Mouse (Mus musculus) thymus, postnatal 25 days (tissue): ENCODE measurements around the gene Tspyl4.
"Not testable (repeated sequence)": the region's sequence is repeated elsewhere in the genome, so short reads cannot be mapped to it uniquely, and the experiment has no call there.

ENCODE experiments used
- DNase-seq: peaks from one replicate; pipeline ENCODE4 v3.0.0; 2022

Gene Tspyl4

DNA sequence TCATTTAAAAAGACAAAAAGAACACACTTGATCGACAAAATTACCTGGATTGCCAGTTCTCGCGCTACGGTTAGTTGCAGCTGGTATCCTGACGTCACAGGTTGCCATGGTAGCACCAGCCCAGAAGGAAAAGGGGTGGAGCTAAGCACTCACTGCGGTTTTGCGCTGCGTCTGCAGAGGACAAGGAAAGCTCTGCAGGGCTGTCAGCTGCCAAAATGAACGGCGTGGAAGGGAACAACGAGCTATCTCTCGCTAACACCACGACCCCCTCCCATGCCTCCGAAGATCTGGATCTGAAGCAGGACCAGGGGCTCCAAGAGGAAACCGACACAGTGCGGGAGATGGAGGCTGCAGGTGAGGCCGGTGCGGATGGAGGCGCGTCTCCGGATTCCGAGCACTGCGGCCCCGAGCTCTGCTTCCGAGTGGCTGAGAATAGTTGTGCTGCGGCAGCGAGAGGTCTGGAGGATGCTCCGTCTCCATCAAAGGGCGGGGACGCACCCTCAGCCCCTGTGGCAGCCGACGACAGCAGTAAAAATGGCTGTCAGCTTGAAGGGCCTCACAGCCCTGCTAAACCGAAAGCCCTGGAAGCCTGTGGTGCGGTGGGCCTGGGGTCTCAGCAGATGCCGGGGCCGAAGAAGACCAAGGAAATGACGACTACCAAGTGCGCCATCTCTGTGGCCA lies at the start of gene Tspyl4:
TSS of gene Tspyl4 (plus strand) at position 144 of the 681 bp plus-strand sequence.
- DNase-seq = peak; percentile 96

DNA sequence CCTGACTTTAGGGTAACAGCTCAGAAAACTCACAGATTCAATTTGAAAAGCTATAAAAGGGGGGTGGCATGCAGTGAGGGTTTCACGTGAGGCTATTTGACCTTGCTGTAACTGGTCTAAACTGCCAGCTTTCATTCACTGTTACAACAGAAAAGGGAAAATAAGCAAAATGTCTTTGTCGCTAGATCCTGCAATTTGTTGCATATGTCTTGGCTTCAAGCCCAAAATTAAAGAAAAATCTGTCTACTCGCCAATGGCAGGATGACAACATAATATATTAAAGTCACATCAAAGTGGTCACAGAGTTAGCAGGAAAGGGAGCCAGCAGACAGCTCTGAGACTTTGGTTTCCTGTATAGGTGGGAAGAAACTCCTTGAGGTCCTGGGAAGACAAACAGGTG lies 49.5 kb upstream of the Tspyl4 start:
- no peak for DNase-seq

DNA sequence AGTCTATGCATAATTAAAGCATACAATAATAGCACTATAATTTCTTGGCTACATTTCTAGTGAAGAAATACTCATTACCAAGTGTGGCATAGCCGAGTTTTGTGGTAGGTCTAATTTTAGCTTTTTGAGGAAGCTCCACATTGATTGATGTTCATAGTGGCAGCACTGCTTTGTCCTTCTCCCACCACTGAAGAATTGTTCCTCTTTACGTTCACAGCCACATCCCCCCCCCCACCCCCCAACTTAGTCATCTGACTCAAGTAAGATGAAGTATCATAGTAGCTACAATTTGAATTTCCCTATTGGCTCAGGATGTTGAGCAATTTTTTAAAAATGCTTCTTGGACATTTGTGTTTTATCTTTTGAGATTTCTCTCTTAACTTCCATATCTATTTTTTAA lies 47.6 kb upstream of the Tspyl4 start:
- DNase-seq = no peak

DNA sequence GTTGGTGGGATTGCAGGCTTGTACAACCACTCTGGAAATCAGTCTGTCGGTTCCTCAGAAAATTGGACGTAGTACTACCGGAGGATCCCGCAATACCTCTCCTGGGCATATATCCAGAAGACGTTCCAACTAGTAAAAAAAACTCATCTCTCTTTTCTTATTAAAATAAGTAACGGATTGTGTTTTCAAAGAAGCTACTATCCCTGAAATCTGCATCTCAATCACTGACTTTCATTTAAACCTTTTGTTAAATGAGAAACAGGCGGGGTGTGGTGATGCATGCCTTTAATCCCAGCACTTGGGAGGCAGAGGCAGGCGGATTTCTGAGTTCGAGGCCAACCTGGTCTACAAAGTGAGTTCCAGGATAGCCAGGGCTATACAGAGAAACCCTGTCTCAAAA lies 44.4 kb upstream of the Tspyl4 start:
- not testable (repeated sequence) for DNase-seq

DNA sequence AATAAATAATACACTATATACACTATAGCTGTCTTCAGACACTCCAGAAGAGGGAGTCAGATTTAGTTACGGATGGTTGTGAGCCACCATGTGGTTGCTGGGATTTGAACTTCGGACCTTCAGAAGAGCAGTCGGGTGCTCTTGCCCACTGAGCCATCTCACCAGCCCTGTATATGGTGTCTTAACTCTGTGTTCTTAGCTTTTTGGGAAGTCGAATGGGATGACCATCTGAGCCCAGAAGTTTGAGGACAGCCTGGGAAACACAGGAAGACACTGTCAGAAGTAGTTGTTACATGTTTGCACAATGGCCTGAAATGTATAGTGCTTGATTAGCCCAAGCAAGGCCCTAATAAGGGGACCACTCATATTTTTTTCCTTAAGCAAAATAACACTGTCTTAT lies 32.1 kb upstream of the Tspyl4 start:
- no peak for DNase-seq

DNA sequence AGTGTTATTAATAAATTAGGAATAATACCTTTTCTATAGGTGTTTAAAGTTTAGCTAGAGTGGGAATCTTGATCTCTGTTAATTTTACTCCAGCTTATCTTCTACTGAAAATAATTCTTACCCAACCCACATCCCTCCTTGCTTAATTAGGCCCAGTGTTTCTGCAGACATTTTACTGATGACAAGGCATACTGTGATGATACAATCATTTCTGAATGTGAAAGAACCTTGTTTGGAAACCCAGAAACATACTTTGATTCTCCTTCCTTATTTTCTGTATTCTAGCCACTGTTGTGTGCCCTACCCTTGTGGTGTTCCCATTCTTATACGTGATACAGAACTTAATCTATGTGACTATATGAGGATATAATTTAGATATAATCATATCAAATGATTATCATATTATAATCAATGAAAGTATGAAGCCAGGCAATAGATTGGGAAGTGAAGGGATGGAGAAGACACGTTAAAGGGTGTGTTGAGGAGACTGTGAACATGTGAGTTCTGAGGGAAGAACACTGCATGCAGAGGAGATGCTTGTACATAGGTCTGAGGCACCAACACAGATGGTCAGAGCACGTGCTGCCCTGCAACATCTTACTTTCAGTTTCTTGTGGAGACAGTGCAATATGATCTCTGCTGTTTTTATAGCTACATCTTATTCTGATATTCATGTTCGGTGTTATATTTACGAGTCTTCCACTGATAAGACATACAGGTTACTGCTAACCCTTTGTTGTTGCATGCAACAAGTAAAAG lies 29.8 kb upstream of the Tspyl4 start:
- DNase-seq = no peak

DNA sequence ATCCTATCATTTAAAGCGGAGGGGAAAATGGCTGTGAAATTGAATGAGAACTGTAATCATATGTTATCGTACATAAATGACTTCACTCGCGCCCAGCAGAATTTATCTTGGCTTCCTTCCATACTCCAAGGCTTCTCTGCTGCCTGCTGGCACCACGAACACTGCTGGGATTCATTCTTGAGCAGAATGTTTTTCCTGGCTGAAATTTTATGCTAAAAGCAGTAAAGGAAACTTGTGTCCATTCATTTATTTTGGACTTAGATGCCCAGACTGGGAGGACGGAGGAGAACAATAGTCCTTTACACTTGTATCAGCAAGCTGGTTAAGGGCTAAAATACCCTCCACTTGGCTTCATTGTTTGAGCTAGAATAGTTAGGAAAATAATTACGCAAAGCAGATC lies 25.6 kb upstream of the Tspyl4 start:
- DNase-seq = no peak

DNA sequence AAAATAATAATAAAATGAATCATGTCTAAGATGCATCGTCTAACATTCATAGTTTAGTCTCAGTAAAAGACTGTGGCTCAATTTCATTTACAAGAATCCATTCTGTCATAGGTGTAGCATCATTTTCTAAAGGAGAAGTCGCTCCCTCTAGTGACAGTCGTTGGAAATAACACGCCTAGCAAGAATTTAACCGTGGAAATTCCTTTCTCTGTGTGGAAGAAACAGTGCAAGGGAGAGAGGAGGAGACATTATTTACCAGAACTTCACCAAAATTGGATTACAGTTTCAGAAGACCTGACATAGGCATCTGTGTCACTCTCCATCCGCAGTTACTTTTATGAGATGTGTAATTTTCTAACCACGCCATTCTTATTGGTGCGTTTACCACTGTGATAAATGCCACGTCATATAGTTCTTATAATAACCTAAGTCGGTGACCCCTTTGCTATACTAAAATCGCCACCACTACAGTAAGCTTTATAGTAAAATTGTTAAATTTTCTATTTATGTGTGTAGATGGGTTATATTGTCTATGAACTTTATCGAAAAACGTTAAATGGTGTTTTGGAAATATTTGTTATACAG lies 16.6 kb upstream of the Tspyl4 start:
- DNase-seq = peak; percentile 44

DNA sequence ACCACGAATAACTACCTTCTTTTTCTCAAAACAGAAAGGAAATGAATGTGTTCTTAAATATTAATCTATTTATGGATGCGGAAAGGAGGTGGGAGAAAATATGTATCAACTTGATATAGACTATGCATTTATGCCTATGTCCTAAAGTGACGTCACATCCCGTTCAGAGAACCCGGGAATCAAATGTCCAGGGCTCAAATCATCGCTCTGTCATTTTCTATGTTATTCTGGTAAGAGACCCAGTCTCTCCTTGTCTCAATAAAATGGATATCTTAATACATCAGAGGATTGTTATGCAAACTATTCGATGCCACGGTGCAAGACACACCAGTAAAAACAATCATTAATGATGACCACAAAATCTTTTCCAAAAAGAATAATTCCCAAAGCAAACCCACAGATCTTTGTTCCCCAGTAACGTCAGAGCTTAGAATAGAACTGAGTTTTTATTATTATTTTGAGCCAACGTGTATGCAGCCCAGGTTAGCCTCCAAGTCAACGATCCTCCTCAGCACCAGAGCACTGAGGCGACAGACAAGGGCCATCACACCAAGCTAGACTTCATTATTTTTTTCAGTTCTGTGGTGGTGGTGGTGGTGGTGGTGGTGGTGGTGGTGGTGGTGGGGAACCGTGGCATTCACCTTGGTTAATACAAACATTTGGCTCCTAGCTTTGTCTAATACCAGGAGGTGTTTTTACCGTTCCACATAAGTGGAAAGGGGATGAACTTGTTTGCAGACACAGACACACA lies 15.9 kb upstream of the Tspyl4 start:
- DNase-seq = peak; percentile 8

DNA sequence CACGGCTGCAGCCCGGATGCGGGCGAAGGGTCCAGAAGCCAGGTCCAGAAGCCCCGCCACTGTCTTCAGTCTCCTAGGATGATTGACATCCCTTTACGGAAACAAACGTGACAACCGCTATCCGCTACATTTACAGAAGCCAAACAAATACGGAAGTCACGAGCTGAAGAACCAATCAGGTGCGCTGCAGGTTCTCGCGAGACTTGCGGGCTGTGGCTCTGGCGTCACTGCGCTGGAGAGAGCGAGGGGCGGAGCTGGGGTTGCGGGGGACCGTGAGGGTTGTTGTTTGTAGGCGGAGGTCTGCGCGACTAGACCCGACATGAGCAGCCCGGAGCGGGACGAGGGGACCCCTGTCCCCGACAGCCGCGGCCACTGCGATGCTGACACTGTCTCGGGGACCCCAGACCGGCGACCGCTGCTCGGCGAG lies 15.3 kb upstream of the Tspyl4 start, which contains the start of gene Tspyl1:
TSS of gene Tspyl1 (plus strand) at position 229 of the 427 bp plus-strand sequence.
- peak; percentile 98 for DNase-seq

DNA sequence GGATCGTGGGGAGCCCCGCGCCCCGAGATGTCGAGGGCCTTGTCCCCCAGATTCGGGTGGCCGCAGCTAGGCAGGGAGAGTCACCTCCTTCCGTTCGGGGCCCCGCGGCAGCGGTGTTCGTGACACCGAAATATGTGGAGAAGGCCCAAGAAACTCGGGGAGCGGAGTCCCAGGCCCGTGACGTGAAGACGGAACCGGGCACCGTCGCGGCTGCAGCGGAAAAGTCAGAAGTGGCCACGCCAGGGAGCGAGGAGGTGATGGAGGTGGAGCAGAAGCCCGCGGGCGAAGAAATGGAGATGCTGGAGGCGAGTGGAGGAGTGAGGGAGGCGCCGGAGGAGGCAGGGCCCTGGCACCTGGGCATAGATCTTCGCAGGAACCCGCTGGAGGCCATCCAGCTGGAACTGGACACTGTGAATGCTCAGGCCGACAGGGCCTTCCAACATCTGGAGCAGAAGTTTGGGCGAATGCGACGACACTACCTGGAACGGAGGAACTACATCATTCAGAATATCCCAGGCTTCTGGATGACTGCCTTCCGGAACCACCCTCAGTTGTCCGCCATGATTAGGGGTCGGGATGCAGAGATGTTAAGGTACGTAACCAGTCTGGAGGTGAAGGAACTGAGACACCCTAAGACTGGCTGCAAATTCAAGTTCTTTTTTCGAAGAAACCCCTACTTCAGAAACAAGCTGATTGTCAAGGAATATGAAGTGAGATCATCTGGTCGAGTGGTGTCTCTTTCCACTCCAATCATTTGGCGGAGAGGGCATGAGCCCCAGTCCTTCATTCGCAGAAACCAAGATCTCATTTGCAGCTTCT lies 14.6 kb upstream of the Tspyl4 start:
- DNase-seq = no peak

DNA sequence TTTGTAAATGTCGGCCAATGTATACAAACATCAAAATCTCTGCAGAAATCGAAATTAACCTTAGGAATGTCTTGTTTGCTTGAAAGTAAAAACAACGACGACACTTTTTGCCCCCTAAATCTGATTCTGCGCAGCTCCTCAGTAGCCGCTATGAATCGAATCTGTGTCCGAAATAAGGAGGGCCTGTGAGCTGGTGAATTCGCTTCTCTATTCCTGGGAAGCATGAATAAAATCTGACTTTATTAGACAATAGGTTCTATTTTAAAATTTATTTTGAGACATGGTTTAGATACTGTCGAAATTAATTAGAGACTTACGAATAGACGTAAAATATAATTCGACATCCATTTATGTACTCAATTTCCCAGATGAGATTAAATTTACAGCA lies 337 bp upstream of the Tspyl4 start:
- no peak for DNase-seq

DNA sequence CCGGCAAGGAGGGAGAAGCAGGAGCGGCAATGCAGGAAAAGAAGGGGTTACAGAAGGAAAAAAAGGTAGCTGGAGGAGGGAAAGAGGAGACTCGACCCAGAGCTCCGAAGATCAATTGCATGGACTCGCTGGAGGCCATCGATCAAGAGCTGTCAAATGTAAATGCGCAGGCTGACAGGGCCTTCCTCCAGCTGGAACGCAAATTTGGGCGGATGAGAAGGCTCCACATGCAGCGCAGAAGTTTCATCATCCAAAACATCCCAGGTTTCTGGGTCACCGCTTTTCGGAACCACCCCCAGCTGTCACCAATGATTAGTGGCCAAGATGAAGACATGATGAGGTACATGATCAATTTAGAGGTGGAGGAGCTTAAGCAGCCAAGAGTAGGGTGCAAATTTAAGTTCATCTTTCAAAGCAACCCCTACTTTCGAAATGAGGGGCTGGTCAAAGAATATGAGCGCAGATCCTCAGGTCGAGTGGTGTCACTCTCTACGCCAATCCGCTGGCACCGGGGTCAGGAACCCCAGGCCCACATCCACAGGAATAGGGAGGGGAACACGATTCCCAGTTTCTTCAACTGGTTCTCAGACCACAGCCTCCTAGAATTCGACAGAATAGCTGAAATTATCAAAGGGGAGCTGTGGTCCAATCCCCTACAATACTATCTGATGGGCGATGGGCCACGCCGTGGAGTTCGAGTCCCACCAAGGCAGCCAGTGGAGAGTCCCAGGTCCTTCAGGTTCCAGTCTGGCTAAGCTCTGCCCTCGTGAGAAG lies 925 bp downstream of the Tspyl4 start:
- no peak for DNase-seq

DNA sequence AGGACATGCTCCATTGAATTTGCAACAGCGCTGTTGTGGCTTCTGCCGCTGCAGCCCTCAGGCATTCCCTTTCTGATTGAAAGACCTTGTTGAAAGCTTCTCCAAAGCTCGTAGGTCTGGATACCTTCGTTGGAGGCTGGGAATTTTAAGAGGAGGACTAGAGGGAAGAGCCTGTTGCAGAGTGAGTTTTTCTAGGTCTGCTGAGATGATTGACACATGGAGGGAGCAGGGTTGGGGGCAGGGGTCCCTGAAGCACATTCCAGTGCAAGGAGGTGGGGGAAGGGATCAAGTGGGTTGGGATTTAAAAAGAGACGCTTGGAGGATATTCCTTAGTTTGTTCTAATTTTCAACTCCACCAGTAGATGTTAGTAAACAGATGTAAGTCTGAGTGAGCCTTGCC lies 3.1 kb downstream of the Tspyl4 start:
- DNase-seq = no peak

DNA sequence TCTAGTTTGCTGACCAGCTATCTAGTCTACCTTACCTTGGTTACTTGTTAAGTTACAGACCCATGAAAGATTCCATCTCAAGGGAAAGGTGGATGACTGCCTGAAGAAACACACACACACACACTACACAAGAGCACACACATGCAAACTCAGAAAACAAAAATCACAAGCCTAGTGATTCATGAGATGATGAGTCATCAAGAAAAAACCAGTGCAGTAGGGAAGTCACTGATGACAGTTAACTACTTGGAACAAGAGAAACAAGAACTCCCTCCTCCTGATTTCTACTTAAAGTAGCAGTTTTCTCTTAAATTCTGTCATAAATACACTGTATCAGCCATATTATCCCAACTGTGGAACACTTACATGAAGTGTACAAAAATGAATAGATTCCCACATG lies 9.8 kb downstream of the Tspyl4 start:
- no peak for DNase-seq

DNA sequence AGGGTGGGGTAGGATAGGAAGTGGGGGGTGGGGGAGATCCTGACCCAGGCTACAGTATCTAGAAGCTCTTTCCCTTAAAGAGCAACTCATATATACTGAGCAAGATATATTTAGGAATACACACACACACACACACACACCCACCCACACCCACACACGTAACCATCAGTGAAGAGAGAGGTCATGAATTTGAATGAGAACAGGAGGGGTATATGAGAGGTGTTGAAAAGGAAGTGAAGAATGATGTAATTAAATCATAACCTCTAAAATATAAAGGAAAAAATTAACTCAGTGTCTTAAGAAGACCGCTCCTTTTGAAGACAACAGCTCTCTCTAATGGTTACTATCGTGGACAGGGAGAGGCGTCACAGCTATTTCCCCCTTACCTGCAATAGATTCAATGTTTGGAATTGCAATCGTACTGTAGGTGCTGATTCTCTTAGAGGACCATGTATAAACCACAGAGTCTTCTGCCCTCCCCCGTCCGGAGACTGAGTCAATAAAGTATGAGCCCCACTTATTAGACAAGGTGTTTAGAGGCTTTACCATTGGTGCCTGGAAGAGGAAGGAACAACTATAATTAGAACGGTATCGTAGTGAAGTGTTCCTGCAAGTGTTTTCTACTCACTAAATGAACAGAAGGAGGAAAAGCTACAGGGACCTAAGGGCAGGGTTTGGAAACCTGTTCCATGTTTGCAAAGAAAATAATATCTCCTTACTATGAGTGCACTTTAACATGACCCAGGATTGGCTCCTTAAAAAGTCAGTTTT lies 12.9 kb downstream of the Tspyl4 start:
- DNase-seq = no peak

DNA sequence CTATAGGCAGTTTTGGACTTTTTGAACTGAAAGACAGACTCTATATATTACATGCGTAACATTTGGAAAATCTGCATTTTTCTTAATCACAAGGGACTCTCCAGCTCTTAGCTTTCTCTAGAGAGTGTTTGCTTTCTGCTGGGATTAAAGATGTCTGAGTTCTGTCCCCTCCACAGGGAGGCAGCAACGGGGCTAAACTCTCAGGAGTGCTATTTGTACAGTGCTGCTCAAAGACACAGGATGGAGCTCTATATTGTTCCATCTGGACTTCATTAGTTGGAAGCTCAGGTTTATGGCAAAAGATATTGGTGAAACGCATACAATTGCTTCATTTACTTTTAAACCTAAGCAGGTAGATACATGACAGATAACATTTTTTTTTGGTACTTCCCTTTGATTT lies 15.3 kb downstream of the Tspyl4 start:
- no peak for DNase-seq

DNA sequence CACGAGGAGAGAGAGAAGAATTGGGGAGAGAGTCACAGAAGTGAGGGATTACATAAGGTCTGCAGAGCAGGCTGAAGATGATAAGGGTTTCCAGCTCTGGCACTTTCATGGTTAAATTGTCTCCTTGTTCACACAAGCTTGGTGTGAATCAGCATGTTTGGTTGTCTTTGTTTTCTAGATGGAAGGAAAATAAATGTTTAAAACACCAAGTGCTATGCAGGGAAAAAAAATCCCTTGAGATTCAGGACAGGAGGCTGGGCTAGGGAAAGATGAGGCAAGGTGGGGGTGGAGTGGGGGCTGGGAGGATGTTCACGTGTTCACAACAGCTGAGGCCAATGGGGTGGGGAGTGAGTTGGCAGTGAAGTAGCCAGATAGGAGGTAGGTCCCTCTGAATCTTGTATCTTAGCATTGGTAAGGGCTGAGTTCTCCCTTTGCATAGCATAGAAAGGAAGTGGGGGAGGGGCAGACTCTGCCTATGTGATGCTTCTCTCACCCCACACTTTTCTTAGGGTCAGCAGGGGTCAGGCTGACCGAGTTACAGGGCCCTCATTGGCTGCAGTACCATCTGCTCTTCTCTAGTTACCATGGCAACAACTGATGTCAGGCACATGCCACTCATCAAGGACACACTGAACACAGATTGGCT lies 19.5 kb downstream of the Tspyl4 start:
- DNase-seq = no peak

DNA sequence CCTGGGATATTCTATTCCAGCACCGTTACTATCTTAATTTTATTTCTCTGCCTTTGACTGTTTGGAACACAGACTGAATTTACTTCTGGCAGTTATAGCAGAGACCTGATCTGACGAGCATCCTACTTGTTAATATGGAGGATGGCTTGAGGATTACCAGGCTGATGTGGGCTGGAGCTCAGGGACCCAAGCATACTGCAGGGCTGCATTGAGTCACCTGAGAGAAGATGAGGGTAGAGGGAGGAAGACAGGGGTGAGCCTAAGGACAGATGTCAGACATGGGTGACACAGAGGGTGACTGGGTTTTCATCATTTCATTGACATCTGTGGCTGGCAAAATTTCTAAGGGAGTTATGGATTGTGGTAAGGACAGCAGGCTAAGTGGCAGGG lies 20.0 kb downstream of the Tspyl4 start:
- no peak for DNase-seq

DNA sequence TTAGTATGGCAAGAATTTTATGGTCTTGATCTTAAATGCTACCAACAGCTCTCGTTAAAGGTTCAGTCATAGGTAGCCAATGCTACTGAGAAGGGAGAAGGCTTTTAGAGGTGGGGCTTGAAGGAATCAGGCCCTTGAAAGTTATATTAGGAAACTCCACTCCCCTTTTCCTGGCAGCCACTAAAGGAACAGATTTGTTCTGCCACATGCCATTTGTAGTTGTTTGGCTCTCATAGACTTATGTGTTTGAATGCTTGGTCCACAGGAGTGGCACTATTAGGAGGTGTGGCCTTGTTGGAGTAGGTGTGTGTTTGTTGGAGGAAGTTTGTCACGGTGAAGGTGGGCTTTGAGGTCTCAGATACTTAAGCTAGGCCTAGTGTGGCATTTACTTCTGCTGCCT lies 23.6 kb downstream of the Tspyl4 start:
- DNase-seq = no peak
